Mouse (Mus musculus): ENCODE results near the gene Emc10. TPM values are rescaled to one million over a fixed set of nuclear protein-coding genes. Genes with fewer than 3 reads are reported as not detected.

Emc10 gene
- polyA plus RNA-seq, 1 experiment from 2014 or later: 140 TPM

- 0 out of 2 replicates have a peak, but pooled peaks have one; percentile 30 for ATAC-seq (ENCODE audit: low read depth)
- Histone ChIP-seq H3K27me3 (replicated peaks; ENCODE audit: control insufficient read depth, insufficient read depth, low read length) (no peaks in the 10 kb centered on the region), H3K9me3 (ENCODE audit: control insufficient read depth, low read length) (no peaks in the 10 kb centered on the region), H3K4me1 (ENCODE audit: control insufficient read depth, insufficient read depth, low read length) (no peaks in the 10 kb centered on the region), H3K4me3 (ENCODE audit: low read depth, low read length) (no peak overlapping the region), H3K4me2 (ENCODE audit: low read depth, low read length) (no peak overlapping the region), H3K27ac (replicated peaks; ENCODE audit: low read depth, low read length) (no peak overlapping the region), H3K9ac (ENCODE audit: low read depth, low read length) (no peak overlapping the region), H3K36me3 (ENCODE audit: control insufficient read depth, insufficient read depth, low read length) (no peaks in the 10 kb centered on the region)
- DNase-seq (ENCODE audit: low spot score): no peak
- WGBS: 6% methylated on average over 3 of the region's 3 CpGs
These were observed 43.1 kb downstream of the Emc10 start for GRCm38 (mm10) chr7:44453256-44453655.

GRCm38 (mm10) chr7:44446070-44446855 lies 50.1 kb downstream of the Emc10 start:
- Histone ChIP-seq H3K27me3 (replicated peaks; ENCODE audit: control insufficient read depth, insufficient read depth, low read length) (peaks cover 50% of the 10 kb centered on the region), H3K9me3 (ENCODE audit: control insufficient read depth, low read length) (no peaks in the 10 kb centered on the region)
- ATAC-seq (ENCODE audit: low read depth): no peak

GRCm38 (mm10) chr7:44445528-44445923 lies 50.8 kb downstream of the Emc10 start:
- Histone ChIP-seq H3K27me3 (replicated peaks; ENCODE audit: control insufficient read depth, insufficient read depth, low read length) (peaks cover 57% of the 10 kb centered on the region), H3K9me3 (ENCODE audit: control insufficient read depth, low read length) (no peaks in the 10 kb centered on the region), H3K27ac (replicated peaks; ENCODE audit: low read depth, low read length) (no peak overlapping the region), H3K4me1 (ENCODE audit: control insufficient read depth, insufficient read depth, low read length) (no peaks in the 10 kb centered on the region), H3K4me3 (ENCODE audit: low read depth, low read length) (no peak overlapping the region), H3K4me2 (ENCODE audit: low read depth, low read length) (no peak overlapping the region), H3K36me3 (ENCODE audit: control insufficient read depth, insufficient read depth, low read length) (no peaks in the 10 kb centered on the region), H3K9ac (ENCODE audit: low read depth, low read length) (peak overlapping the region; percentile 30; the same call in 1 of the 2 replicates)
- 23% methylated on average over 5 of the region's 7 CpGs for WGBS
- no peak for DNase-seq (ENCODE audit: low spot score)
- no peak for ATAC-seq (ENCODE audit: low read depth)

More at GRCm38 (mm10) chr7:44446070-44446855, 50.1 kb downstream of the Emc10 start:
- WGBS: 55% methylated on average over 12 of the region's 12 CpGs
- Histone ChIP-seq H3K4me2 (ENCODE audit: low read depth, low read length) (no peak overlapping the region), H3K27ac (replicated peaks; ENCODE audit: low read depth, low read length) (no peak overlapping the region), H3K4me3 (ENCODE audit: low read depth, low read length) (no peak overlapping the region), H3K4me1 (ENCODE audit: control insufficient read depth, insufficient read depth, low read length) (no peaks in the 10 kb centered on the region), H3K9ac (ENCODE audit: low read depth, low read length) (no peak overlapping the region), H3K36me3 (ENCODE audit: control insufficient read depth, insufficient read depth, low read length) (no peaks in the 10 kb centered on the region)
- DNase-seq (ENCODE audit: low spot score): no peak

- Histone ChIP-seq H3K4me3 (ENCODE audit: low read depth, low read length) (no peak overlapping the region), H3K27me3 (replicated peaks; ENCODE audit: control insufficient read depth, insufficient read depth, low read length) (peaks cover 62% of the 10 kb centered on the region), H3K4me1 (ENCODE audit: control insufficient read depth, insufficient read depth, low read length) (no peaks in the 10 kb centered on the region), H3K9me3 (ENCODE audit: control insufficient read depth, low read length) (no peaks in the 10 kb centered on the region), H3K27ac (replicated peaks; ENCODE audit: low read depth, low read length) (no peak overlapping the region), H3K4me2 (ENCODE audit: low read depth, low read length) (no peak overlapping the region), H3K36me3 (ENCODE audit: control insufficient read depth, insufficient read depth, low read length) (no peaks in the 10 kb centered on the region), H3K9ac (ENCODE audit: low read depth, low read length) (peak overlapping the region; percentile 30; the same call in 1 of the 2 replicates)
- 22% methylated on average over 20 of the region's 29 CpGs for WGBS
- DNase-seq (ENCODE audit: low spot score): no peak
- ATAC-seq (ENCODE audit: low read depth): no peak
These were observed 51.3 kb downstream of the Emc10 start for GRCm38 (mm10) chr7:44444886-44445527.

GRCm38 (mm10) chr7:44443268-44444173 lies 52.8 kb downstream of the Emc10 start:
- DNase-seq (ENCODE audit: low spot score) (peak; percentile 31), ATAC-seq (ENCODE audit: low read depth) (peak; percentile 24; the same call in 1 of the 2 replicates)
- H3K27me3 ChIP-seq (replicated peaks; ENCODE audit: control insufficient read depth, insufficient read depth, low read length): peaks cover 68% of the 10 kb centered on the region

GRCm38 (mm10) chr7:44442407-44442821 lies 53.9 kb downstream of the Emc10 start:
- no peaks in the 10 kb centered on the region for H3K4me1 ChIP-seq (ENCODE audit: control insufficient read depth, insufficient read depth, low read length)
- no peaks in the 10 kb centered on the region for H3K36me3 ChIP-seq (ENCODE audit: control insufficient read depth, insufficient read depth, low read length)
- H3K27ac ChIP-seq (replicated peaks; ENCODE audit: low read depth, low read length): no peak overlapping the region; the same call in 1 of the 2 replicates
- 4% methylated on average over 13 of the region's 14 CpGs for WGBS
- peak overlapping the region; percentile 61 for H3K4me2 ChIP-seq (ENCODE audit: low read depth, low read length)
- peaks cover 73% of the 10 kb centered on the region for H3K27me3 ChIP-seq (replicated peaks; ENCODE audit: control insufficient read depth, insufficient read depth, low read length)
- ATAC-seq (ENCODE audit: low read depth) (peak; percentile 38; the same call in 1 of the 2 replicates), DNase-seq (ENCODE audit: low spot score) (peak; percentile 24)
- H3K9ac ChIP-seq (ENCODE audit: low read depth, low read length): peak overlapping the region; percentile 66
- H3K4me3 ChIP-seq (ENCODE audit: low read depth, low read length): peak overlapping the region; percentile 39
- H3K9me3 ChIP-seq (ENCODE audit: control insufficient read depth, low read length): no peaks in the 10 kb centered on the region

More at GRCm38 (mm10) chr7:44443268-44444173, 52.8 kb downstream of the Emc10 start:
- Histone ChIP-seq H3K4me1 (ENCODE audit: control insufficient read depth, insufficient read depth, low read length) (no peaks in the 10 kb centered on the region), H3K27ac (replicated peaks; ENCODE audit: low read depth, low read length) (no peak overlapping the region), H3K9me3 (ENCODE audit: control insufficient read depth, low read length) (no peaks in the 10 kb centered on the region), H3K36me3 (ENCODE audit: control insufficient read depth, insufficient read depth, low read length) (no peaks in the 10 kb centered on the region), H3K4me3 (ENCODE audit: low read depth, low read length) (peak overlapping the region; percentile 39), H3K9ac (ENCODE audit: low read depth, low read length) (peak overlapping the region; percentile 66), H3K4me2 (ENCODE audit: low read depth, low read length) (peak overlapping the region; percentile 61)
- 5% methylated on average over 17 of the region's 20 CpGs for WGBS

- Histone ChIP-seq H3K9ac (ENCODE audit: low read depth, low read length) (peak overlapping the region; percentile 66), H3K27me3 (replicated peaks; ENCODE audit: control insufficient read depth, insufficient read depth, low read length) (peaks cover 73% of the 10 kb centered on the region), H3K4me1 (ENCODE audit: control insufficient read depth, insufficient read depth, low read length) (no peaks in the 10 kb centered on the region), H3K4me2 (ENCODE audit: low read depth, low read length) (peak overlapping the region; percentile 61), H3K36me3 (ENCODE audit: control insufficient read depth, insufficient read depth, low read length) (no peaks in the 10 kb centered on the region), H3K4me3 (ENCODE audit: low read depth, low read length) (peak overlapping the region; percentile 39), H3K27ac (replicated peaks; ENCODE audit: low read depth, low read length) (no peak overlapping the region; the same call in 1 of the 2 replicates), H3K9me3 (ENCODE audit: control insufficient read depth, low read length) (no peaks in the 10 kb centered on the region)
- DNase-seq (ENCODE audit: low spot score) (peak; percentile 49), ATAC-seq (ENCODE audit: low read depth) (peak; percentile 58; the same call in 1 of the 2 replicates)
- WGBS: under 1% methylated on average over 13 of the region's 14 CpGs
These were observed 54.6 kb downstream of the Emc10 start for GRCm38 (mm10) chr7:44441648-44442109.

- Histone ChIP-seq H3K4me3 (ENCODE audit: low read depth, low read length) (peak overlapping the region; percentile 39; the same call in 1 of the 2 replicates), H3K4me1 (ENCODE audit: control insufficient read depth, insufficient read depth, low read length) (no peaks in the 10 kb centered on the region), H3K9me3 (ENCODE audit: control insufficient read depth, low read length) (no peaks in the 10 kb centered on the region), H3K27ac (replicated peaks; ENCODE audit: low read depth, low read length) (no peak overlapping the region), H3K27me3 (replicated peaks; ENCODE audit: control insufficient read depth, insufficient read depth, low read length) (peaks cover 69% of the 10 kb centered on the region), H3K36me3 (ENCODE audit: control insufficient read depth, insufficient read depth, low read length) (no peaks in the 10 kb centered on the region), H3K9ac (ENCODE audit: low read depth, low read length) (0 out of 2 replicates have a peak overlapping the region, but pooled peaks have one; percentile 66), H3K4me2 (ENCODE audit: low read depth, low read length) (peak overlapping the region; percentile 61; the same call in 1 of the 2 replicates)
- WGBS: 29% methylated on average over 1 of the region's 1 CpGs
- DNase-seq (ENCODE audit: low spot score): no peak
- ATAC-seq (ENCODE audit: low read depth): no peak
These were observed 55.1 kb downstream of the Emc10 start for GRCm38 (mm10) chr7:44441180-44441579.

All from embryonic facial prominence, embryonic 14.5 days (tissue).